Mouse (Mus musculus) spleen, adult 2 months (tissue): ENCODE results near the gene Tmprss6. TPM values are rescaled to one million over a fixed set of nuclear protein-coding genes. Genes with fewer than 3 reads are reported as not detected.

ENCODE experiments used
- DNase-seq, 2 experiments: peaks; one replicate each; pipeline versions ENCODE4 v3.0.0 to v3.0.0-alpha.2; 2012 to 2021; ENCODE audit warnings: low spot score in 2 of 2, low read depth in 1 of 2
- H3K27ac ChIP-seq: fragments of 200-500 bp; 2 replicates; pipeline ENCODE4 v1.5.1; 2012; ENCODE audit warnings: low read length, inconsistent platforms; ENCODE audit not compliant: insufficient read depth
- H3K27me3 ChIP-seq: fragments of 200-500 bp; 2 replicates; pipeline ENCODE4 v1.6.1; 2012; ENCODE audit warnings: mild to moderate bottlenecking, moderate library complexity, low read length, inconsistent platforms; ENCODE audit not compliant: control insufficient read depth, insufficient read depth
- H3K36me3 ChIP-seq: fragments of 200-500 bp; 2 replicates; pipeline ENCODE4 v1.6.1; 2012; ENCODE audit warnings: mild to moderate bottlenecking, low read length, inconsistent platforms; ENCODE audit not compliant: control insufficient read depth, insufficient read depth
- H3K4me1 ChIP-seq: fragments of 200-500 bp; 2 replicates; pipeline ENCODE4 v1.6.1; 2011; ENCODE audit warnings: inconsistent platforms; ENCODE audit not compliant: control insufficient read depth, insufficient read depth, insufficient read length
- H3K4me3 ChIP-seq: fragments of 200-500 bp; 2 replicates; pipeline ENCODE4 v1.5.1; 2011; ENCODE audit warnings: mild to moderate bottlenecking, inconsistent platforms; ENCODE audit not compliant: insufficient read depth, insufficient read length; ENCODE audit errors: extremely low read depth
- CTCF ChIP-seq: fragments of 200-500 bp; IDR thresholded peaks from 2 replicates; pipeline ENCODE4 v1.5.1; 2011; ENCODE audit warnings: mild to moderate bottlenecking, inconsistent platforms; ENCODE audit not compliant: insufficient read depth, insufficient read length, insufficient replicate concordance; ENCODE audit errors: extremely low read depth
- POLR2A ChIP-seq: fragments of 200-500 bp; IDR thresholded peaks from 2 replicates; pipeline ENCODE4 v1.6.1; 2011; ENCODE audit warnings: low read depth, low read length, inconsistent platforms
- WGBS: fragments of 180-500 bp; shearing (Covaris S2); methylation state at CpG from one replicate; pipeline ENCODE4 v1.1.7; 2018; 5-methylcytosine and 5-hydroxymethylcytosine counted together
- polyA plus RNA-seq: library from polyadenylated mRNA; depleted of rRNA; stranded (reverse); fragments of >200 nt; gene quantifications from 2 replicates; pipeline ENCODE4 v1.2.3, GENCODE M21; 2012

Gene Tmprss6
- polyA plus RNA-seq, 1 experiment, result 0.21 TPM

GRCm38 (mm10) chr15:78510121-78510576 lies 41.7 kb upstream of the Tmprss6 start:
- no peaks in the 10 kb centered on the region for H3K36me3 ChIP-seq
- no peak for TF ChIP-seq POLR2A
- TF ChIP-seq CTCF, result no peak
- no peak overlapping the region for H3K4me3 ChIP-seq
- peaks cover 14% of the 10 kb centered on the region; the same call in 1 of the 2 replicates for H3K4me1 ChIP-seq
- H3K27ac ChIP-seq, result peak overlapping the region; percentile 42
- no peak for DNase-seq
- 23% methylated on average over 8 of the region's 8 CpGs for WGBS
- no peaks in the 10 kb centered on the region for H3K27me3 ChIP-seq

GRCm38 (mm10) chr15:78509297-78509899 lies 41.0 kb upstream of the Tmprss6 start:
- WGBS, result 81% methylated on average over 12 of the region's 12 CpGs
- H3K4me3 ChIP-seq, result no peak overlapping the region
- TF ChIP-seq POLR2A (no peak), CTCF (no peak)
- DNase-seq, result no peak
- H3K36me3 ChIP-seq, result no peaks in the 10 kb centered on the region
- H3K27me3 ChIP-seq, result no peaks in the 10 kb centered on the region
- peaks cover 11% of the 10 kb centered on the region; the same call in 1 of the 2 replicates for H3K4me1 ChIP-seq
- no peak overlapping the region for H3K27ac ChIP-seq

GRCm38 (mm10) chr15:78508443-78508842 lies 40.0 kb upstream of the Tmprss6 start:
- TF ChIP-seq CTCF (no peak), POLR2A (no peak)
- WGBS, result 86% methylated on average over 7 of the region's 7 CpGs
- no peaks in the 10 kb centered on the region for H3K27me3 ChIP-seq
- H3K36me3 ChIP-seq, result no peaks in the 10 kb centered on the region
- no peak overlapping the region for H3K4me3 ChIP-seq
- peaks cover 11% of the 10 kb centered on the region; the same call in 1 of the 2 replicates for H3K4me1 ChIP-seq
- no peak overlapping the region for H3K27ac ChIP-seq
- DNase-seq, result no peak

- Histone ChIP-seq H3K27ac (no peak overlapping the region), H3K36me3 (no peaks in the 10 kb centered on the region), H3K4me1 (peaks cover 7% of the 10 kb centered on the region; the same call in 1 of the 2 replicates), H3K4me3 (no peak overlapping the region), H3K27me3 (no peaks in the 10 kb centered on the region)
- no peak for TF ChIP-seq CTCF
- no peak for TF ChIP-seq POLR2A
- DNase-seq, result no peak
- 88% methylated on average over 3 of the region's 3 CpGs for WGBS
Observed at GRCm38 (mm10) chr15:78505541-78505940, 37.1 kb upstream of the Tmprss6 start.

GRCm38 (mm10) chr15:78504816-78505215 lies 36.4 kb upstream of the Tmprss6 start:
- Histone ChIP-seq H3K36me3 (no peaks in the 10 kb centered on the region), H3K27me3 (no peaks in the 10 kb centered on the region), H3K4me1 (no peaks in the 10 kb centered on the region; the same call in 1 of the 2 replicates), H3K27ac (no peak overlapping the region), H3K4me3 (no peak overlapping the region)
- DNase-seq, result no peak
- TF ChIP-seq POLR2A (no peak), CTCF (no peak)
- WGBS, result 93% methylated on average over 5 of the region's 5 CpGs

- H3K27me3 ChIP-seq, result no peaks in the 10 kb centered on the region
- TF ChIP-seq POLR2A, result no peak
- no peak for TF ChIP-seq CTCF
- DNase-seq, result no peak
Observed at GRCm38 (mm10) chr15:78504013-78504412, 35.6 kb upstream of the Tmprss6 start.

More at GRCm38 (mm10) chr15:78504013-78504412, 35.6 kb upstream of the Tmprss6 start:
- H3K27ac ChIP-seq, result peak overlapping the region; percentile 27; the same call in 1 of the 2 replicates
- no peaks in the 10 kb centered on the region for H3K4me1 ChIP-seq
- no peaks in the 10 kb centered on the region for H3K36me3 ChIP-seq
- 90% methylated on average over 1 of the region's 1 CpGs for whole genome bisulfite sequencing
- no peak overlapping the region for H3K4me3 ChIP-seq
